ENCODE assay signal across 7 mouse cellular contexts in the genomic region with DNA sequence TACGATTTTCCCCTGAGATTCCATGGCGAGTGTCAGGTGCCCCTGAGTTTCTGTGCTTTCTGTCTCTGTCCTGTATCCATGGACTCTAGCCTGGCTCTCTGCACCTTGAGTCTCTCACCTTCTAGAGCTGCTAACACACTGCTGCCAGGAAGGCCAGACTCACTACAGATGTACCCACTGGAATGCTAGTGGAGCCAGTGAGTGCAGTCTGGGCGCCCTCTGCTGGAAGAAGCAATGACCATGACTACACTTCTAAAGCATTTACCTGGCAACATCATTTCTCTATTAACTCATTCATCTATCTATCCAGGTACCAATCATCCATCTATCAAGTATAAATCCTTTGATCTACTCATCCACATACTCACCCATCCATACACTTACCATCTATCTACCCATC. TPM values are rescaled to one million over a fixed set of nuclear protein-coding genes. Genes with fewer than 3 reads are reported as not detected.
A peak's percentile ranks its signal among the peaks of the same experiment; 100 is the strongest.
DNase-seq lines count a peak whose midpoint lies in the region; ATAC-seq lines count a peak whose summit lies in the region.

No protein-coding gene starts in this region.

- H3K4me2 ChIP-seq in intestine, embryonic 15.5 days (replicated peaks), result no peak overlapping the region
- H3K4me2 ChIP-seq in midbrain, embryonic 15.5 days, result no peak overlapping the region
- H3K4me2 ChIP-seq in stomach, embryonic 16.5 days (ENCODE audit: low read depth, low read length), result no peak overlapping the region

- 27% methylated on average over 3 of the region's 3 CpGs for WGBS in intestine, embryonic 15.5 days
- 45% methylated on average over 3 of the region's 3 CpGs for WGBS in midbrain, embryonic 15.5 days
- WGBS in stomach, embryonic 16.5 days, result 32% methylated on average over 3 of the region's 3 CpGs

- H3K27me3 ChIP-seq in intestine, embryonic 15.5 days (replicated peaks), result 0 out of 2 replicates have a peak, but pooled peaks cover 3% of the 10 kb centered on the region
- no peaks in the 10 kb centered on the region for H3K27me3 ChIP-seq in midbrain, embryonic 15.5 days (replicated peaks)
- no peaks in the 10 kb centered on the region for H3K27me3 ChIP-seq in stomach, embryonic 16.5 days (ENCODE audit: control insufficient read depth, insufficient read depth, low read length)

- H3K9me3 ChIP-seq in intestine, embryonic 15.5 days, result no peaks in the 10 kb centered on the region
- H3K9me3 ChIP-seq in midbrain, embryonic 15.5 days, result no peaks in the 10 kb centered on the region
- H3K9me3 ChIP-seq in stomach, embryonic 16.5 days (replicated peaks; ENCODE audit: control insufficient read depth, low read length), result no peaks in the 10 kb centered on the region

- no peak overlapping the region for H3K27ac ChIP-seq in intestine, embryonic 15.5 days
- H3K27ac ChIP-seq in midbrain, embryonic 15.5 days, result no peak overlapping the region
- no peak overlapping the region for H3K27ac ChIP-seq in stomach, embryonic 16.5 days (ENCODE audit: low read length)

- H3K4me1 ChIP-seq in intestine, embryonic 15.5 days (replicated peaks), result peaks cover 3% of the 10 kb centered on the region; the same call in 1 of the 2 replicates
- H3K4me1 ChIP-seq in midbrain, embryonic 15.5 days, result no peaks in the 10 kb centered on the region
- peaks cover 8% of the 10 kb centered on the region for H3K4me1 ChIP-seq in stomach, embryonic 16.5 days (ENCODE audit: control insufficient read depth, insufficient read depth, low read length)

- peak; percentile 76 for ATAC-seq in intestine, embryonic 15.5 days
- ATAC-seq in midbrain, embryonic 15.5 days (replicated peaks), result peak; percentile 77
- peak; percentile 76; the same call in 1 of the 2 replicates for ATAC-seq in stomach, embryonic 16.5 days (ENCODE audit: insufficient read depth, low FRiP score)

- no peak overlapping the region for H3K4me3 ChIP-seq in intestine, embryonic 15.5 days (replicated peaks)
- H3K4me3 ChIP-seq in midbrain, embryonic 15.5 days, result no peak overlapping the region
- H3K4me3 ChIP-seq in stomach, embryonic 16.5 days (replicated peaks; ENCODE audit: low read length), result no peak overlapping the region

- no peak overlapping the region for H3K9ac ChIP-seq in intestine, embryonic 15.5 days
- H3K9ac ChIP-seq in midbrain, embryonic 15.5 days, result no peak overlapping the region
- H3K9ac ChIP-seq in stomach, embryonic 16.5 days (ENCODE audit: low read length), result no peak overlapping the region

- DNase-seq in adrenal gland, postnatal 10 days, result peak; percentile 81
- DNase-seq in cerebellum, postnatal 25 days, result peak; percentile 68 to 81
- DNase-seq in gastrocnemius, adult 18-20 months (ENCODE audit: low spot score), result peak; percentile 71
- DNase-seq in left cerebral cortex, adult 18-20 months (ENCODE audit: low spot score in 2 of 2), result peak; percentile 73 to 79

- no peaks in the 10 kb centered on the region for H3K36me3 ChIP-seq in intestine, embryonic 15.5 days
- no peaks in the 10 kb centered on the region for H3K36me3 ChIP-seq in midbrain, embryonic 15.5 days (replicated peaks)
- no peaks in the 10 kb centered on the region for H3K36me3 ChIP-seq in stomach, embryonic 16.5 days (ENCODE audit: control insufficient read depth, insufficient read depth, low read length)

RNA-seq across cellular contexts. Expression of a gene that starts 9.4 kb away (rescaled TPM):
- under 1 TPM in 1 of 2 experiments, not detected in 1; 0.09 TPM for total RNA-seq in adrenal gland, postnatal 10 days (2021)
- total RNA-seq in gastrocnemius, adult 18-20 months (2021), result under 1 TPM in 1 of 2 experiments, not detected in 1; 0.19 TPM
- 0.68 and 1.2 TPM in 2 replicates for polyA plus RNA-seq in intestine, embryonic 15.5 days (2015; fragmentation: Nextera tagmentation; extraction: Ambion mirVana)
- total RNA-seq in left cerebral cortex, adult 18-20 months (2021), result not detected
- 0.09 TPM in 1 of 2 replicates, not detected in the other for polyA plus RNA-seq in midbrain, embryonic 15.5 days (2015; fragmentation: Nextera tagmentation; extraction: Ambion mirVana)
- 0.12 TPM in 1 of 2 replicates, not detected in the other for polyA plus RNA-seq in stomach, embryonic 16.5 days (2015; fragmentation: Nextera tagmentation; extraction: Ambion mirVana)

RNA-seq across cellular contexts. Expression of a gene that starts 58.3 kb away (rescaled TPM):
- total RNA-seq in adrenal gland, postnatal 10 days (2021), result 10 to 100 TPM; 15.2 to 17.3 TPM
- total RNA-seq in gastrocnemius, adult 18-20 months (2021), result 1 to 10 TPM; 2.6 to 8.1 TPM
- polyA plus RNA-seq in intestine, embryonic 15.5 days (2015; fragmentation: Nextera tagmentation; extraction: Ambion mirVana), result 12.4 and 12.5 TPM in 2 replicates
- 1 to 10 TPM; 5.9 to 6.4 TPM for total RNA-seq in left cerebral cortex, adult 18-20 months (2021)
- polyA plus RNA-seq in midbrain, embryonic 15.5 days (2015; fragmentation: Nextera tagmentation; extraction: Ambion mirVana), result 5.0 and 5.5 TPM in 2 replicates
- 9.5 and 13.9 TPM in 2 replicates for polyA plus RNA-seq in stomach, embryonic 16.5 days (2015; fragmentation: Nextera tagmentation; extraction: Ambion mirVana)
